Mouse (Mus musculus) forebrain, embryonic 14.5 days (tissue): ENCODE results near the gene Bpgm. TPM values are rescaled to one million over a fixed set of nuclear protein-coding genes. Genes with fewer than 3 reads are reported as not detected.
A peak's percentile ranks its signal among the peaks of the same experiment; 100 is the strongest.

Experiments used
- ATAC-seq: fragments of 200-750 bp; cut with Nextera tagmentation; 2 replicates; pipeline ENCODE4 v1.8.0; 2017; ENCODE audit warnings: mild to moderate bottlenecking, moderate library complexity
- DNase-seq: peaks from one replicate; pipeline ENCODE4 v3.0.0-alpha.2; 2015; ENCODE audit warnings: low spot score
- H3K27ac ChIP-seq: fragments of 300-500 bp; sonication (generic); 2 replicates; pipeline ENCODE4 v1.5.1; 2014; ENCODE audit warnings: low read depth, mild to moderate bottlenecking, control low read depth, low read length, moderate library complexity
- H3K27me3 ChIP-seq: fragments of 300-500 bp; sonication (generic); replicated peaks from 2 replicates; pipeline ENCODE4 v1.6.1; 2014; ENCODE audit warnings: low read length, control low read depth, mixed read lengths; ENCODE audit not compliant: control insufficient read depth, insufficient read depth
- H3K36me3 ChIP-seq: fragments of 300-500 bp; sonication (generic); 2 replicates; pipeline ENCODE4 v1.6.1; 2014; ENCODE audit warnings: low read length, control low read depth; ENCODE audit not compliant: control insufficient read depth, insufficient read depth
- H3K4me1 ChIP-seq: fragments of 300-500 bp; sonication (generic); 2 replicates; pipeline ENCODE4 v1.6.1; 2014; ENCODE audit warnings: antibody characterized with exemption, low read length, control low read depth; ENCODE audit not compliant: control insufficient read depth, insufficient read depth
- H3K4me2 ChIP-seq: fragments of 300-500 bp; sonication (generic); 2 replicates; pipeline ENCODE4 v1.6.1; 2014; ENCODE audit warnings: mild to moderate bottlenecking, control low read depth, low read length
- H3K4me3 ChIP-seq: fragments of 300-500 bp; sonication (generic); 2 replicates; pipeline ENCODE4 v1.5.1; 2014; ENCODE audit warnings: low read depth, low read length, control low read depth
- H3K9ac ChIP-seq: fragments of 300-500 bp; sonication (generic); 2 replicates; pipeline ENCODE4 v1.6.1; 2014; ENCODE audit warnings: mild to moderate bottlenecking, low read length, control low read depth, moderate library complexity
- H3K9me3 ChIP-seq: fragments of 300-500 bp; sonication (generic); replicated peaks from 2 replicates; pipeline ENCODE4 v1.6.1; 2016; ENCODE audit warnings: low read length, control low read depth, mixed read lengths; ENCODE audit not compliant: control insufficient read depth
- WGBS: fragments of 180-500 bp; shearing (Covaris S2); extraction: QIAGEN DNeasy Blood & Tissue Kit; methylation state at CpG from one replicate; pipeline ENCODE4 v1.1.7; 2014; 5-methylcytosine and 5-hydroxymethylcytosine counted together
- polyA plus RNA-seq: library from polyadenylated mRNA; unstranded; fragments of >200 nt; fragmentation: Nextera tagmentation; extraction: Ambion mirVana; gene quantifications from 2 replicates; pipeline ENCODE4 v1.2.1, GENCODE M21; 2014

Bpgm gene
- polyA plus RNA-seq, result 66.1 and 84.3 TPM in 2 replicates

GRCm38 (mm10) chr6:34475974-34476794, at the start of gene Bpgm:
Gene Bpgm (plus strand): TSS chr6:34476207.
- H3K9me3 ChIP-seq, result no peaks in the 10 kb centered on the region

GRCm38 (mm10) chr6:34439006-34439405, 37.0 kb upstream of the Bpgm start:
- H3K9ac ChIP-seq, result no peak overlapping the region
- H3K4me1 ChIP-seq, result no peaks in the 10 kb centered on the region
- no peaks in the 10 kb centered on the region for H3K9me3 ChIP-seq
- no peaks in the 10 kb centered on the region for H3K36me3 ChIP-seq
- no peak overlapping the region for H3K4me2 ChIP-seq
- no peak overlapping the region for H3K4me3 ChIP-seq
- H3K27ac ChIP-seq, result no peak overlapping the region
- 71% methylated on average over 2 of the region's 2 CpGs for WGBS
- no peak for ATAC-seq
- H3K27me3 ChIP-seq, result no peaks in the 10 kb centered on the region
- no peak for DNase-seq

More at GRCm38 (mm10) chr6:34475974-34476794, at the start of gene Bpgm:
- H3K9ac ChIP-seq, result peak within 1 kb of the TSS; percentile 79
- H3K27me3 ChIP-seq, result no peaks in the 10 kb centered on the region
- peak within 1 kb of the TSS; percentile 47 for H3K4me3 ChIP-seq
- H3K4me1 ChIP-seq, result peaks cover 34% of the 10 kb centered on the region
- WGBS, result 1% methylated on average over 35 of the region's 35 CpGs
- H3K4me2 ChIP-seq, result peak within 1 kb of the TSS; percentile 80
- DNase-seq (peak; percentile 99), ATAC-seq (peak; percentile 99)
- no peaks in the 10 kb centered on the region for H3K36me3 ChIP-seq
- H3K27ac ChIP-seq, result peak within 1 kb of the TSS; percentile 45; the same call in 1 of the 2 replicates

- no peak for ATAC-seq
- Histone ChIP-seq H3K27me3 (no peaks in the 10 kb centered on the region), H3K27ac (no peak overlapping the region), H3K4me1 (no peaks in the 10 kb centered on the region), H3K4me2 (no peak overlapping the region), H3K9ac (no peak overlapping the region), H3K4me3 (no peak overlapping the region), H3K36me3 (no peaks in the 10 kb centered on the region), H3K9me3 (no peaks in the 10 kb centered on the region)
- WGBS, result 73% methylated on average over 9 of the region's 9 CpGs
- no peak for DNase-seq
Observed at GRCm38 (mm10) chr6:34441556-34442257, 34.3 kb upstream of the Bpgm start.

GRCm38 (mm10) chr6:34443791-34444190, 32.2 kb upstream of the Bpgm start:
- no peaks in the 10 kb centered on the region for H3K9me3 ChIP-seq
- no peak overlapping the region for H3K9ac ChIP-seq
- H3K4me3 ChIP-seq, result no peak overlapping the region
- H3K4me1 ChIP-seq, result no peaks in the 10 kb centered on the region
- ATAC-seq (no peak), DNase-seq (no peak)
- H3K27me3 ChIP-seq, result no peaks in the 10 kb centered on the region
- H3K4me2 ChIP-seq, result no peak overlapping the region
- no peak overlapping the region for H3K27ac ChIP-seq
- H3K36me3 ChIP-seq, result no peaks in the 10 kb centered on the region
- WGBS, result 85% methylated on average over 2 of the region's 2 CpGs

GRCm38 (mm10) chr6:34447961-34448360, 28.0 kb upstream of the Bpgm start:
- no peaks in the 10 kb centered on the region for H3K4me1 ChIP-seq
- no peaks in the 10 kb centered on the region for H3K9me3 ChIP-seq
- H3K4me2 ChIP-seq, result no peak overlapping the region
- H3K9ac ChIP-seq, result no peak overlapping the region
- no peak overlapping the region for H3K4me3 ChIP-seq
- WGBS, result 7% methylated on average over 2 of the region's 2 CpGs
- H3K27me3 ChIP-seq, result no peaks in the 10 kb centered on the region
- no peak overlapping the region for H3K27ac ChIP-seq
- no peak for ATAC-seq
- no peaks in the 10 kb centered on the region for H3K36me3 ChIP-seq
- DNase-seq, result peak; percentile 90

- Histone ChIP-seq H3K4me1 (no peaks in the 10 kb centered on the region), H3K36me3 (no peaks in the 10 kb centered on the region), H3K9ac (no peak overlapping the region), H3K9me3 (no peaks in the 10 kb centered on the region), H3K27ac (no peak overlapping the region), H3K27me3 (no peaks in the 10 kb centered on the region), H3K4me3 (no peak overlapping the region), H3K4me2 (no peak overlapping the region)
- DNase-seq (no peak), ATAC-seq (no peak)
- 80% methylated on average over 1 of the region's 1 CpGs for WGBS
Observed at GRCm38 (mm10) chr6:34448696-34449095, 27.3 kb upstream of the Bpgm start.

GRCm38 (mm10) chr6:34452963-34453770, 22.8 kb upstream of the Bpgm start:
- Histone ChIP-seq H3K9me3 (no peaks in the 10 kb centered on the region), H3K9ac (no peak overlapping the region), H3K27me3 (no peaks in the 10 kb centered on the region), H3K27ac (no peak overlapping the region), H3K4me1 (no peaks in the 10 kb centered on the region), H3K4me3 (no peak overlapping the region), H3K36me3 (no peaks in the 10 kb centered on the region), H3K4me2 (no peak overlapping the region)
- ATAC-seq (no peak), DNase-seq (no peak)
- 77% methylated on average over 7 of the region's 7 CpGs for WGBS

GRCm38 (mm10) chr6:34459456-34459855, 16.6 kb upstream of the Bpgm start:
- Histone ChIP-seq H3K36me3 (no peaks in the 10 kb centered on the region), H3K4me2 (no peak overlapping the region), H3K27me3 (no peaks in the 10 kb centered on the region), H3K4me1 (no peaks in the 10 kb centered on the region), H3K9ac (no peak overlapping the region), H3K9me3 (no peaks in the 10 kb centered on the region), H3K27ac (no peak overlapping the region), H3K4me3 (no peak overlapping the region)
- ATAC-seq (no peak), DNase-seq (no peak)
